Mouse (Mus musculus) heart, adult 2 months (tissue): ENCODE data around the gene Tmem26.

Source experiments
- CTCF ChIP-seq: fragments of 200-600 bp; IDR thresholded peaks from 2 replicates; pipeline ENCODE4 v1.8.1; 2022; ENCODE audit warnings: antibody characterized with exemption, mild to moderate bottlenecking, moderate library complexity
- POLR2A ChIP-seq: fragments of 200-500 bp; IDR thresholded peaks from 2 replicates; pipeline ENCODE4 v1.6.1; 2011; ENCODE audit warnings: mild to moderate bottlenecking, low read depth, low read length, control low read depth; ENCODE audit not compliant: insufficient read depth

DNA sequence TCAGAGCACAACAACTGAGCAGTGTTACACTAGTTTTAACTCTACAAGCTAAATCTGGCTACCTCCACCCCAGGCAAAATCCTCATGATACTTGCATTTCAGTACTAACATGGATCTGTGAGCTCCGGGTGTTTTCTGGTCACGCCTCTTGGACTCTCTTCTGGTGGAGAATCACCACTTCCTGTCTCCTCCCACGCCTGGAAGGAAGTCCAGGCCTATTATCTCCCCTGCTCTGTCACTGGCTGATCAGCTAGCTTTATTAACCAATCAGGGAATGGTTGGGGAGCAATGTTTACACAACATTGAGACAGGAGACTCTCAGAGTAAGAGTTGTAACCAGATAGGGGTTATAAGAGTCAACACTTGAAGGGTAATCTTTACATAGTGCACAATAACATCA, 9.1 kb upstream of the Tmem26 start:
- TF ChIP-seq POLR2A: no peak
- no peak for TF ChIP-seq CTCF
